Mouse (Mus musculus) embryo, embryonic 11.5 days (tissue): ENCODE results near the gene Lrch4.
A peak's percentile ranks its signal among the peaks of the same experiment; 100 is the strongest.

ENCODE experiments used
- DNase-seq: peaks from one replicate; pipeline ENCODE4 v3.0.0-alpha.2; 2012; ENCODE audit warnings: low read depth, low spot score

Gene Lrch4

GRCm38 (mm10) chr5:137628498-137629305 lies at the start of gene Lrch4, which contains the start of the genes Fbxo24 and Gm20605:
Gene Lrch4 (plus strand): TSS chr5:137629121.
Gene Fbxo24 (minus strand): TSS chr5:137629002.
Gene Gm20605 (plus strand): TSS chr5:137629175.
- DNase-seq = peak; percentile 99

- no peak for DNase-seq
Observed at GRCm38 (mm10) chr5:137580246-137580645, 48.7 kb upstream of the Lrch4 start.

GRCm38 (mm10) chr5:137582702-137583101 lies 46.2 kb upstream of the Lrch4 start:
- no peak for DNase-seq

GRCm38 (mm10) chr5:137583670-137584169 lies 45.2 kb upstream of the Lrch4 start:
- DNase-seq = no peak

- no peak for DNase-seq
Observed at GRCm38 (mm10) chr5:137584976-137585375, 43.9 kb upstream of the Lrch4 start.

- DNase-seq = no peak
Observed at GRCm38 (mm10) chr5:137590507-137590906, 38.4 kb upstream of the Lrch4 start.

- DNase-seq = no peak
Observed at GRCm38 (mm10) chr5:137595921-137596320, 33.0 kb upstream of the Lrch4 start.

GRCm38 (mm10) chr5:137596601-137597261 lies 32.2 kb upstream of the Lrch4 start:
- no peak for DNase-seq

GRCm38 (mm10) chr5:137597625-137598024 lies 31.3 kb upstream of the Lrch4 start:
- no peak for DNase-seq

GRCm38 (mm10) chr5:137598100-137598826 lies 30.7 kb upstream of the Lrch4 start:
- no peak for DNase-seq

GRCm38 (mm10) chr5:137599600-137599999 lies 29.3 kb upstream of the Lrch4 start:
- DNase-seq = no peak

- DNase-seq = no peak
Observed at GRCm38 (mm10) chr5:137600281-137600618, 28.7 kb upstream of the Lrch4 start.

- peak; percentile 93 for DNase-seq
Observed at GRCm38 (mm10) chr5:137600619-137601364, 28.1 kb upstream of the Lrch4 start, which contains the start of gene Mospd3. Gene Mospd3 (minus strand): TSS chr5:137601058.

- no peak for DNase-seq
Observed at GRCm38 (mm10) chr5:137601365-137601729, 27.6 kb upstream of the Lrch4 start.

- DNase-seq = no peak
Observed at GRCm38 (mm10) chr5:137607860-137608653, 20.9 kb upstream of the Lrch4 start.

GRCm38 (mm10) chr5:137608654-137609190 lies 20.2 kb upstream of the Lrch4 start:
- no peak for DNase-seq

GRCm38 (mm10) chr5:137609292-137609691 lies 19.6 kb upstream of the Lrch4 start:
- DNase-seq = no peak

GRCm38 (mm10) chr5:137610056-137610455 lies 18.9 kb upstream of the Lrch4 start:
- DNase-seq = no peak

- DNase-seq = peak; percentile 86
Observed at GRCm38 (mm10) chr5:137610548-137611244, 18.2 kb upstream of the Lrch4 start.

- DNase-seq = peak; percentile 56
Observed at GRCm38 (mm10) chr5:137611245-137611602, 17.7 kb upstream of the Lrch4 start.
